Mouse (Mus musculus): ENCODE results near the gene Ino80e.
A peak's percentile ranks its signal among the peaks of the same experiment; 100 is the strongest.

GRCm38 (mm10) chr7:126861429-126862130 lies 597 bp downstream of the Ino80e start, which contains the start of gene Hirip3:
- TF ChIP-seq CTCF (IDR thresholded peaks at IDR 0.05; ENCODE audit: insufficient read depth, low read depth, low read length) (0 out of 2 replicates have a peak, but pooled peaks have one; percentile 2), POLR2A (IDR thresholded peaks at IDR 0.05; ENCODE audit: insufficient read depth, low read depth, low read length) (peak; percentile 82)

Measured in olfactory bulb, adult 2 months (tissue).